Mouse (Mus musculus) stomach, postnatal 0 days (tissue): ENCODE data around the gene Ano3.

Source experiments
- CTCF ChIP-seq: IDR thresholded peaks from 2 replicates; pipeline ENCODE4 v1.5.1; 2016; ENCODE audit warnings: antibody characterized with exemption, low read depth, mild to moderate bottlenecking, moderate library complexity
- EP300 ChIP-seq: optimal IDR thresholded peaks from 2 replicates; pipeline ENCODE3; 2016; ENCODE audit warnings: antibody characterized with exemption

DNA sequence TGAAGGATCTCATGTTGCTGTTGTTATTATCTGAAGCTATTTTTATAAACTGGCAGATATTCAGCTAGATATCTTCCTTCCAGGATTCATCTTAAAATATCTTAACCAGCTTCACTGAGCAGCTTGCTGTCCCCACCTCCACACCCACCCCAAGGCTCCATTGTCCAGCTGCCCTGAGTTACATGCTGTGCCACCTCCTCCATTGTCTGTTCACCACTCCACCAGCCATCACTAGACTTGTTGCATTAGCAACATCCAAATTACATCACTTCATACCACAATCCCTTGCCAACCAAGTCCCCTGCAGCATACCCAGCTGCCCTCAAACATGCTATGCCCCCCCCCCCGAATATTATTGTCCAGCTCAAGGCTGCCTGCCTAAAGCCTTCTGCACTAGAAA lies 154.8 kb downstream of the Ano3 start:
- TF ChIP-seq CTCF (no peak), EP300 (no peak)
